Mouse (Mus musculus) embryonic fibroblast, embryonic 13.5 days (primary cell): ENCODE measurements around the gene Atrnl1.

Source experiments
- CTCF ChIP-seq: IDR thresholded peaks from 2 replicates; pipeline ENCODE4 v1.5.1; 2011; ENCODE audit warnings: mild to moderate bottlenecking, control low read depth, low read length, moderate library complexity, borderline replicate concordance; ENCODE audit not compliant: insufficient read depth
- POLR2A ChIP-seq: IDR thresholded peaks from 2 replicates; pipeline ENCODE4 v1.6.1; 2011; ENCODE audit warnings: low read depth, mild to moderate bottlenecking, control low read depth, low read length, moderate library complexity

GRCm38 (mm10) chr19:57767051-57767450, 156.2 kb downstream of the Atrnl1 start:
- TF ChIP-seq CTCF (no peak), POLR2A (no peak)
